Mouse (Mus musculus) urinary bladder, adult 18-20 months (tissue): Measurements from ENCODE around the gene Llcfc1.

Source experiments
- DNase-seq, 2 experiments: peaks; one replicate each; pipeline ENCODE4 v3.0.0; 2022; ENCODE audit warnings: low spot score in 2 of 2, mixed read lengths in 2 of 2

Llcfc1 gene

GRCm38 (mm10) chr6:41704123-41704522, 19.9 kb downstream of the Llcfc1 start, which contains the start of gene Kel:
Gene Kel, minus strand, starts transcription at chr6:41704339.
- no peak for DNase-seq

GRCm38 (mm10) chr6:41706275-41706674, 22.0 kb downstream of the Llcfc1 start:
- DNase-seq: no peak

GRCm38 (mm10) chr6:41710281-41710680, 26.1 kb downstream of the Llcfc1 start:
- DNase-seq: no peak

DNA sequence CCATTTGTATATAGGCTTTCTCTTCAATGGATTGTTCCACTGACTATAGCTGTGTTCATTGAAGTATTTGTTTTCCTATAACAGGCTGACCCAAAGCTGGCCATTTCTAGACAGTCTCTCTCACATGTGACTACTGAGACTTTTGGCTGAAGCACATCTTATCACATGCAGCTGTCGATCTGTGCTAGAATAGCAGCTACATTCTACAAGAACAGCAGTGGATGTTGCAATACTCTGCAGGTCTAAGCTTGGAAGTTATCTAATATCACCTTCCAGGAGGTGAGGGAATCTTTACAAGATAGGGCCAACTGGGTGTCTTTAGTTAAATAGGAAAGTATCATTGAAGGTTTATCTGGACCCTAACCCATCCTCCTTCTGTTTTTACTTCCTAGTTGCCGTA, 37.2 kb downstream of the Llcfc1 start:
- no peak for DNase-seq

DNA sequence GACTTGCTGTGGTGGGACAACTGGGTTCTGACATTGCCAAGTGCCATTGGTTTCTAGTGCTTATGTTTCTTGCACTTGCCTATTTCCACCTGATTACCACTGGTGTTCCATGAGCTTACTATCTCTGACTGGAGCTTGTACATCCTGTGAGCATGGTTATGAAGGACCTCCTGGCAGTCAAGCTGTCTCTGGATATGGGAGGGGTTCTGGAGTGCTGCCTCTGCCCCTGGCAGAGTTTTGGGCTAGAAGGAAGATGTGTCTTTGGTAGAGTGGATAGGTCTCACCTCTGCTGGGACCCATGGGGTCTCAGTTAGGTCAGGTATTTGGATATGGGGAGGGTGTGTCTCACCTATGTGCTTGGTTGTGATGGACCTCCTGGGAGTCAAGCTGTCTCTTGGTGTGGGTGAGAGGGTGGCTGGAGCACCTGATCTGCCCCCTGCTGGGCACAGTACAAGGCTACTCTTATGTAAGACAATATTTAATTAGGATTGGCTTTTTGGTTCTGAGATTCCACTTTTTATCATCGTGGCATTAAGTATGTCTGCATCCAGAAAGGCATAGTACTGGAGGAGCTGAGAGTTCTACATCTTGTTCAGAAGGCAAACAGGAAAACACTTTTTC, 43.9 kb downstream of the Llcfc1 start:
- no peak for DNase-seq

- DNase-seq: no peak
Observed at GRCm38 (mm10) chr6:41734719-41735470, 50.7 kb downstream of the Llcfc1 start.
